Mouse (Mus musculus) olfactory bulb, adult 2 months (tissue): ENCODE measurements around the gene Tubb2a. TPM values are rescaled to one million over a fixed set of nuclear protein-coding genes. Genes with fewer than 3 reads are reported as not detected.

Experiments used
- H3K27ac ChIP-seq: fragments of 200-500 bp; 2 replicates; pipeline ENCODE4 v1.5.1; 2012; ENCODE audit warnings: low read depth, low read length; ENCODE audit not compliant: insufficient read depth
- H3K4me1 ChIP-seq: fragments of 200-500 bp; 2 replicates; pipeline ENCODE4 v1.6.1; 2012; ENCODE audit warnings: low read length; ENCODE audit not compliant: control insufficient read depth, insufficient read depth
- H3K4me3 ChIP-seq: fragments of 200-500 bp; 2 replicates; pipeline ENCODE4 v1.5.1; 2012; ENCODE audit warnings: mild to moderate bottlenecking, low read depth, low read length, moderate library complexity; ENCODE audit not compliant: insufficient read depth
- CTCF ChIP-seq: fragments of 200-500 bp; IDR thresholded peaks from 2 replicates; pipeline ENCODE4 v1.5.1; 2012; ENCODE audit warnings: low read depth, mild to moderate bottlenecking, low read length, moderate library complexity; ENCODE audit not compliant: insufficient read depth
- POLR2A ChIP-seq: fragments of 200-500 bp; IDR thresholded peaks from 2 replicates; pipeline ENCODE4 v1.6.1; 2012; ENCODE audit warnings: mild to moderate bottlenecking, low read depth, low read length, moderate library complexity; ENCODE audit not compliant: insufficient read depth
- WGBS: fragments of 180-500 bp; shearing (Covaris S2); methylation state at CpG from one replicate; pipeline ENCODE4 v1.1.7; 2018; 5-methylcytosine and 5-hydroxymethylcytosine counted together
- polyA plus RNA-seq: library from polyadenylated mRNA; stranded (reverse); fragments of >200 nt; gene quantifications from 2 replicates; pipeline ENCODE4 v1.2.4, GENCODE M21; 2012; ENCODE audit warnings: low replicate concordance; ENCODE audit not compliant: missing spikeins, insufficient read depth, insufficient read length

Gene Tubb2a
- polyA plus RNA-seq, 1 experiment = not detected

GRCm38 (mm10) chr13:34047526-34047925 lies 30.3 kb downstream of the Tubb2a start:
- WGBS = 90% methylated on average over 3 of the region's 3 CpGs
- TF ChIP-seq POLR2A (no peak), CTCF (no peak)
- peaks cover 4% of the 10 kb centered on the region for H3K4me1 ChIP-seq
- H3K27ac ChIP-seq = no peak overlapping the region
- H3K4me3 ChIP-seq = no peak overlapping the region

- H3K4me3 ChIP-seq = no peak overlapping the region
- peaks cover 4% of the 10 kb centered on the region for H3K4me1 ChIP-seq
- 34% methylated on average over 11 of the region's 11 CpGs for WGBS
- H3K27ac ChIP-seq = no peak overlapping the region
- TF ChIP-seq POLR2A (no peak), CTCF (peak; percentile 66)
Measured at GRCm38 (mm10) chr13:34046421-34047012, 31.3 kb downstream of the Tubb2a start.

GRCm38 (mm10) chr13:34045511-34046249 lies 32.1 kb downstream of the Tubb2a start:
- 68% methylated on average over 5 of the region's 5 CpGs for WGBS
- no peak for TF ChIP-seq CTCF
- TF ChIP-seq POLR2A = no peak
- Histone ChIP-seq H3K4me1 (peaks cover 4% of the 10 kb centered on the region), H3K27ac (no peak overlapping the region), H3K4me3 (no peak overlapping the region)

- Histone ChIP-seq H3K4me3 (no peak overlapping the region), H3K27ac (no peak overlapping the region), H3K4me1 (no peaks in the 10 kb centered on the region; the same call in 1 of the 2 replicates)
- no peak for TF ChIP-seq POLR2A
- WGBS = 83% methylated on average over 7 of the region's 7 CpGs
Measured at GRCm38 (mm10) chr13:34043716-34044393, 34.0 kb downstream of the Tubb2a start.

- H3K27ac ChIP-seq = no peak overlapping the region
- TF ChIP-seq POLR2A (no peak), CTCF (no peak)
- no peak overlapping the region for H3K4me3 ChIP-seq
- WGBS = 94% methylated on average over 3 of the region's 3 CpGs
- peaks cover 4% of the 10 kb centered on the region for H3K4me1 ChIP-seq
Measured at GRCm38 (mm10) chr13:34040091-34040490, 37.7 kb downstream of the Tubb2a start.

DNA sequence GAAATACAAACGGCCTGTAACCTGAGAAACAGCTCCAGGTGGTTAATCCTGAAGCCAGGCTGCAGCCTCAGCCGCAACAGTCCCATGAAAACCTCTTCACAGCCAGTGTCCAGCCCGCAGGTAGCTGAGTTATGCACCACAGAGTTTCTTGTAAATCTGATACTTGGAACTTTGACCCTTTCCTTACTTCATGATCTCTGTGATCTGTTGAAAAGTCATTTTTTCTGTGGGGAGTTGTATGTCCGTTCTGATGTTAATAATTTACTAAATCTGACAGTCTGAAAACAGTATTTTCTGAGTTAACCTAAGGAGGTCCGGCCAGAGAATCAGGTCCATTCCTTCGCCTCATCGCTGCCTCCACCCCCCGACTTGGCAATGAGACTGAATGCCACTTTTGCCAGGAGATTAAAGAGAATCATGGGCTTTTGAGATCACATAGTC lies 38.9 kb downstream of the Tubb2a start:
- H3K4me3 ChIP-seq = no peak overlapping the region
- no peak overlapping the region for H3K27ac ChIP-seq
- WGBS = 36% methylated on average over 8 of the region's 8 CpGs
- TF ChIP-seq POLR2A (no peak), CTCF (no peak)
- H3K4me1 ChIP-seq = peaks cover 4% of the 10 kb centered on the region

DNA sequence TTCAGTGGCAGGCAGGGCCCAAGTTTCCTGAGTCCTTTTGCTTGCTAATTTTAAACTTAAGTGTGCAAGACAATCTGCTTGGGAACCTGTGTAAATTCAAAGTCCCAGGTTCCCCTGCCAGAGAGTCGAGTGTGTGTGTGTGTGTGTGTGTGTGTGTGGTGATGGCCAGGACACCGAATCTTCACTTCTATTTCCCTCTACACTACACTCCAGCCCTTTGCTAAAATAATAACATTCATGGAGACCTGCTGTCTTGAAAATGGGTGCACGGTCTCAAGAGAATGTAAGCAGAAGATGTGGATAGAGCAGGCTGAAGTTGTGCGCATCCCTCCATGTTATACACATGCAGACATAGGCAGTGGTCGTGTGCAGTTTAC lies 39.8 kb downstream of the Tubb2a start:
- Histone ChIP-seq H3K4me1 (peaks cover 4% of the 10 kb centered on the region), H3K4me3 (peak overlapping the region; percentile 70), H3K27ac (no peak overlapping the region; the same call in 1 of the 2 replicates)
- 11% methylated on average over 5 of the region's 5 CpGs for WGBS
- TF ChIP-seq CTCF = no peak

- no peak for TF ChIP-seq CTCF
- TF ChIP-seq POLR2A = peak; percentile 91
Measured at GRCm38 (mm10) chr13:34037172-34038055, 40.4 kb downstream of the Tubb2a start, which contains the start of gene Bphl. Bphl (plus strand) TSS chr13:34037597.

More at GRCm38 (mm10) chr13:34037172-34038055, 40.4 kb downstream of the Tubb2a start, which contains the start of gene Bphl:
- Histone ChIP-seq H3K4me3 (peak within 1 kb of the TSS; percentile 70), H3K27ac (peak within 1 kb of the TSS; percentile 86), H3K4me1 (peaks cover 4% of the 10 kb centered on the region)
- under 1% methylated on average over 37 of the region's 37 CpGs for WGBS
